Mouse (Mus musculus) adrenal gland, postnatal 36 days (tissue): ENCODE measurements around the gene Lin9. TPM values are rescaled to one million over a fixed set of nuclear protein-coding genes. Genes with fewer than 3 reads are reported as not detected.
A peak's percentile ranks its signal among the peaks of the same experiment; 100 is the strongest.

ENCODE experiments used
- DNase-seq, 2 experiments: peaks; one replicate each; pipeline ENCODE4 v3.0.0; 2021; ENCODE audit warnings: mixed read lengths in 1 of 2
- total RNA-seq, 2 experiments: library from RNA; stranded (reverse); gene quantifications; 2 replicates each; pipeline ENCODE4 v1.2.3; 2021

The Lin9 gene
- total RNA-seq, 2 experiments from 2014 or later = 5.0 to 6.9 TPM

- DNase-seq = no peak
These were observed 66.4 kb downstream of the Lin9 start for GRCm38 (mm10) chr1:180707368-180707767.

DNA sequence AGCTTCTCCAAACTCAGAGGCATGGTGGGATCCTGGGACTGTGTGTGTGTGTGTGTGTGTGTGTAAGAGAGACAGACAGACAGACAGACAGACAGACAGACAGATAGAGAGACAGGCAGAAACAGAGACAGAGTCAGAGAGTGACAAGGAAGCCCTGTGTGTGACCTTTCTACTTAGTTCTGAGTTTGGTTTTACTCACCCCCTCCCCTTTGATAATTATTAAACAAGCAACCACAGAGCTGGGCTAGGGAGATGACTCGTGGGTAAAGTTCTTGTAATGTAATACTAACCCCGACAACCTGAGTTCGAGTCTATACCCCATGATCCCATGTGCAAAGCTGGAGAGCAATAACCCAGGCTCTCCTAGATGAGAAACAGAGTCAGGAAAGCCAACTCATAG lies 66.9 kb downstream of the Lin9 start:
- DNase-seq = no peak

DNA sequence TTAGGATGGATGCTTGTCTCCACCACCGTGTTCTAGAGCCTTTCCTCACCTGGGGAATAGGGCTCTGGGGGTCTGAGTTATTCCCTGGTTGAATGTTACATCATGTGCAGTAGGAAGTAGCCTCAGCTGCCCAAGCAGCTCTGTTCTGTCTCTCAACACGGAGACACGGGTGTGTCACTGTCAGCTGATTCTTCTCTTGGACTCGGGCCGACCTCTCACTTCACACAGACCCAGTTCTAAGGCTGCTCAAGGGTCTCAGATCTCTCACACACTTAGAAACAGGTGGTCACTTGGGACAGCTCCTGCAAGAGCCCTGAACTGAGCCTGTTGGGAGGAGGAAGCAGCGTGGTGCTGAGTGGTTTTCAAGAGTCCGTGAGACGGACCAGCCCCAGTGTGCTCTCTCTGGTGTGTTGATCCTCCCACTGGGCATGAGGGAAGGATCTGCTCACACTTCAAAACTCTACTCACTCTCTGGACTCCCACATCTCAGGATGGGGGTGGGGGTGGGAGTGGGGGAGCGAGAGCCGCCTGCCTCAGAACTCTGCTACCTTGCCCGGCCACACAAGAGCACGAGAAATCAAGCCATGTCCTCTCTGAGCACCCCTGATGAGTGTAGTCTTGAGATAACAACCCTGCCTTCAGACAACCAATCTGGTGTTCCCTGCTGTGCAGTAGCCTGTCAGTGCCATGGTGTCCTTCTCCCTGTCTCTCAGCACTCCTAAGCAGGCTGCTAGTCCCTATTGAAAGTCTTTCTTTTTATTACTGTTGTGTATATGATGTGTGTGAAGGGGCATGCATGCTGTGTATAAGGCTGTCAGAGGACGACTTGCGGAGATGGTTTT lies 68.2 kb downstream of the Lin9 start:
- DNase-seq = no peak

DNA sequence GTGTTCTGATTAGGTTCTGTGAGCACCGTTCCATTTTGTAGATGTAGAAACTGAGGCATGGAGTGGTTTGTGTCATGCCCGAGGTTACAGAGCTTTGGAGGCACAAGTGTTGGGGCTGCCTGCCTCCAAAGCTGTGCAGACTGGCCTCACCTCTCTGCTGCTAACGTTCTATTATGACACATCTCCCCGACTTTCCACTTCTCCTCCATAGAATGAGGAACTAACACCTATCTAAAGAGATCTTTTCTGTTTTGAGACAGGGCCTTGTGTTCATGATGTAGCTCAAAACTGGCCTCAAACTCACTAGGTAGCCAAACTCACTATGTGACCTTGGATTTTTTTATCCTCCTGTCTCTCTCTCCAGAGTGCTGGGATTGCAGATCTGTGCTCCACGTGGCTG lies 77.8 kb downstream of the Lin9 start:
- no peak for DNase-seq

- DNase-seq = no peak
These were observed 78.5 kb downstream of the Lin9 start for GRCm38 (mm10) chr1:180719483-180719882.

- DNase-seq = peak; percentile 82 to 87
These were observed 79.2 kb downstream of the Lin9 start for GRCm38 (mm10) chr1:180719951-180720689.

DNA sequence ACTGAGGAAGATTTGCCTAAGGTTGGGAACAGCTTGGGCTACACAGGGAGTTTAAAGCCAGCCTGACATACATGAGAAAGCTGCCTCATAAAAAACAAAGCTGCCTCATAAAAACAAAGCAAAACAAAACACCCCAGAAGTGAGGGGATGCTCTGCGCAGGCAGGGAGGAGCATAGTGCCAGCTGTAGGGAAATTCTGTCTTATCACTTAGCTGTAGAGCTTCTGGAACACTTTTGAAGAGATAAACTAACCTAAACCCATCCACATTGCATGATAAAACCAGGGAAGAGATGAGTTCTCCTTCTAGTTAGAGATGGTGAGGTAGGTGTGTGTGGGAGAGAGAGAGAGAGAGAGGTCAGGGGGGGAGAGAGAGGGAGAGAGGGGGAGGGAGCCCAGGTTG lies 81.7 kb downstream of the Lin9 start:
- DNase-seq = no peak

DNA sequence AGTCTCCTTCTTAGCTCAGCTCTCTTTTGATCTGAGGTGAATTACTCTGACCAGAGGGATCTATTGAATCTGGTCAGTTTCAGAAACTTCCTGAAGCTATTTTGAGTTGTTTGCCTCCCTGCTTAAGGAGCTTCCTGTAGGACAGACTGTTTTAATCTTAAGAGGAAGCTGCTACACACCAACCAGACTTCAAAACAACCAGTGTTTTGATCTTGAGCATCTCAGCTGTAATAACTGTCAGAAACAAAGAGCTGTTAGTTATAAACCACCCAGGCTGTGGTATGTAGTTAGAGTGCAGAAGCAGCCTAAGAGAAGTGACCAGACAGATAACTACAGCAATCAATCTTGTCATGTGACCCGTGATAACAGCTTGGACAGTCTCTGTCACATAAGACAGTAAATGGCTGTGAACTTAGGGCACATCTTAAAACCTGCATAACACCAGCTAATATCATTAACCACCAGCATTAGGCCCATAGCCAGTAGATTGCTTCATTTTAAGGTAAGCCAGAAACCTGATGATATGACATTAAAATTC lies 82.8 kb downstream of the Lin9 start:
- DNase-seq = no peak

DNA sequence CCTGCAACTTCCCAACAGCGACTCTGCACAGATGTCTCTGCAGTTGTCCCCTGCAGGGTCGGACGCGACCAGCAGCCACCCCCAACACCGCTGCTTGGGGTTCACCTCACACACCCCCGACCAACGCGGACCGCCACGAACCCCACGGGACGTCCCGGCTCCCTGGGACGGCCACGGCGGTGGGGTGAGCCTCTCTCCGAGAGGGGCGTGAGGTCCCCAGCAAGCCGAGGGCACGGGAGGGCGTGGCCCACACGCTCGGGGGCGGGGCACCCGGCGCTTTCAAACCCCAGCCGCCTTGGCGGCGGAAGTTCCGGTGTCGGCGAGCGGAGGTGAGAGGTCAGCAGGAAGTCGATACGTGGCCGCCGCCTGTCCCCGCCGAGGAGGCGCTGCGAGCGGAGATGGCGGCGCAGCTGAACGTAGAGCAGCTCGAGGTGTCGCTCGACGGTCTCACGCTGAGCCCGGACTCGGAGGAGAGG lies 84.8 kb downstream of the Lin9 start, which contains the start of gene Acbd3:
Gene Acbd3, plus strand, starts transcription at position 340 of the 476 bp plus-strand sequence.
- DNase-seq = peak; percentile 96

GRCm38 (mm10) chr1:180726183-180726582 lies 85.2 kb downstream of the Lin9 start:
- DNase-seq = peak; percentile 64 to 76

- no peak for DNase-seq
These were observed 88.3 kb downstream of the Lin9 start for GRCm38 (mm10) chr1:180729231-180729630.

Other genes starting within 250 kb of the Lin9 start
- gene Stum, start 157.6 kb upstream of the Lin9 start, total RNA-seq = under 1 TPM; 0.50 to 0.53 TPM
- 10 to 100 TPM; 68.0 to 91.2 TPM for gene Parp1, start 72.2 kb upstream of the Lin9 start, total RNA-seq
- not detected for gene Mixl1, start 55.9 kb downstream of the Lin9 start, total RNA-seq
- 10 to 100 TPM; 48.6 to 54.3 TPM for gene Acbd3, start 84.9 kb downstream of the Lin9 start, total RNA-seq
- gene H3f3a, start 172.8 kb downstream of the Lin9 start, total RNA-seq = 100 to 1,000 TPM; 680 to 813 TPM
- 10 to 100 TPM; 24.6 to 30.5 TPM for gene Sde2, start 210.0 kb downstream of the Lin9 start, total RNA-seq